Mouse (Mus musculus) liver, embryonic 13.5 days (tissue): ENCODE measurements around the gene Elof1. TPM values are rescaled to one million over a fixed set of nuclear protein-coding genes. Genes with fewer than 3 reads are reported as not detected.

Experiments
- ATAC-seq: fragments of 200-750 bp; cut with Nextera tagmentation; 2 replicates; pipeline ENCODE4 v1.8.0; 2017; ENCODE audit warnings: low read depth, mild to moderate bottlenecking, moderate number of reproducible peaks, moderate library complexity
- DNase-seq: peaks from one replicate; pipeline ENCODE4 v3.0.0; 2022
- H3K27ac ChIP-seq: fragments of 300-500 bp; sonication (generic); 2 replicates; pipeline ENCODE4 v1.5.1; 2015; ENCODE audit warnings: moderate library complexity, mild to moderate bottlenecking, inconsistent platforms
- H3K27me3 ChIP-seq: fragments of 300-500 bp; sonication (generic); 2 replicates; pipeline ENCODE4 v1.6.1; 2015; ENCODE audit warnings: mild to moderate bottlenecking, inconsistent platforms
- H3K36me3 ChIP-seq: fragments of 300-500 bp; sonication (generic); 2 replicates; pipeline ENCODE4 v1.6.1; 2015; ENCODE audit warnings: mild to moderate bottlenecking, inconsistent platforms
- H3K4me1 ChIP-seq: fragments of 300-500 bp; sonication (generic); replicated peaks from 2 replicates; pipeline ENCODE4 v1.6.1; 2015; ENCODE audit warnings: inconsistent platforms
- H3K4me2 ChIP-seq: fragments of 300-500 bp; sonication (generic); 2 replicates; pipeline ENCODE4 v1.6.1; 2015; ENCODE audit warnings: inconsistent platforms, mild to moderate bottlenecking, moderate library complexity
- H3K4me3 ChIP-seq: fragments of 300-500 bp; sonication (generic); replicated peaks from 2 replicates; pipeline ENCODE4 v1.5.1; 2015; ENCODE audit warnings: mild to moderate bottlenecking, inconsistent platforms
- H3K9ac ChIP-seq: fragments of 300-500 bp; sonication (generic); 2 replicates; pipeline ENCODE4 v1.6.1; 2015; ENCODE audit warnings: mild to moderate bottlenecking, inconsistent platforms
- H3K9me3 ChIP-seq: fragments of 300-500 bp; sonication (generic); replicated peaks from 2 replicates; pipeline ENCODE4 v1.6.1; 2016; ENCODE audit warnings: inconsistent platforms
- whole genome bisulfite sequencing: fragments of 180-500 bp; shearing (Covaris S2); methylation state at CpG from one replicate; pipeline ENCODE4 v1.1.7; 2015; ENCODE audit not compliant: insufficient replicate concordance; 5-methylcytosine and 5-hydroxymethylcytosine counted together
- polyA plus RNA-seq: library from polyadenylated mRNA; unstranded; fragments of >200 nt; fragmentation: Nextera tagmentation; extraction: Ambion mirVana; gene quantifications from 2 replicates; pipeline ENCODE4 v1.2.1, GENCODE M21; 2015

The Elof1 gene
- 103 and 109 TPM in 2 replicates for polyA plus RNA-seq

DNA sequence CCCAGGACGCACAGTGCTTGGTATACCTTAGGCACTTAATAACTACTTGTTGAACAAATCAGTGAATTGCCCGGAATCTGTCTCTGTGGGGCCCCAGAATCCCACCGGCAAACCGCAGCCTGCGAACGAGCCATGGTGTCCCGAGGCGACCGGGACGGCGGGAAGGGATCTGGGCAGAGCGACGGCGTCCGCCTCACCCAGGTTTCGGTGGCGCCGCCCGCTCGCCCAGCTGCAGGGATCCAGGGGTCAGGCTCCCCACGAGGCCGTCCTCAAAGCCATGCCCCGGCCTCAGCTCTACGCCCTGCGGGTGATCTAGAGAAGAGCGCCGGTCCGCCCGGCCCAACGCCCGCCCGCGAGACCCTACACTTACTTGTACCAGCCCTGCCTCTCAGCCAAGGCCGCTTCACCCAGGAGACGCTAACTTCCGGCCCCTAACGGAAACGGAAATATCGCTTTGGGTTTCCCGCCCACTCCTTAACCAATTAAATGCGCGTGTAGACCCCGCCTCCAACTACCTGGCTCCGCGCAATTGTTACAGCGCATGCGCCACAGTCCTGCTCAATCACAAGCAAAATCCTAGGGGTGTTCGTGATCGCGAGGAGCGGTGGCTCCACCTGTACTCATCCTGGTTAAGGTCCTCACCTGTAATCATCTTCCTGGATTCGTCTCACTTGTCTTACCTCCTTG lies at the start of gene Elof1:
TSS of gene Elof1 (minus strand) at position 433 of the 687 bp plus-strand sequence.
- Histone ChIP-seq H3K9me3 (no peaks in the 10 kb centered on the region), H3K4me2 (peak within 1 kb of the TSS; percentile 92), H3K9ac (peak within 1 kb of the TSS; percentile 89), H3K27me3 (no peaks in the 10 kb centered on the region), H3K4me3 (peak within 1 kb of the TSS; percentile 92), H3K4me1 (peaks cover 55% of the 10 kb centered on the region), H3K36me3 (peaks cover 26% of the 10 kb centered on the region), H3K27ac (peak within 1 kb of the TSS; percentile 82)
- DNase-seq (peak; percentile 93), ATAC-seq (peak; percentile 90)
- WGBS = under 1% methylated on average over 52 of the region's 52 CpGs

DNA sequence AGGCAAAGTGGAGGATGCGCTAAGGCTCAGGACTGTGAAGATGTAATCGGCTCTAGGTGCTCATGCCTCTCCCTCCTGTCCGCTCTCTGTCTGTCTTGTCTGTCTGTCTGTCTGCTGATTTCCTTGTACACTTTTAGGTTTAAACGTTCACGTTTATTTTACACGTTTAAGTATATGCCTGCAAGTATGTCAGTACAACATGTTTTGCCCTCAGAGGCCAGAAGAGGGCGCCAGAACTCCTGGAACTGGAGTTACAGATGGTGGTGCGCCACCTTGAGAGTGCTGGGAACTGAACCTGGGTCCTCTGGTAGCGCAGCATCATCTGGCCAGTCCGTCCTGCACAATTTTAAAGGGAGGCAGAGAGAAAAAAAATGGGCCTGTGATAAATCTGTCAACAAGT lies 49.7 kb upstream of the Elof1 start:
- no peaks in the 10 kb centered on the region for H3K9me3 ChIP-seq
- no peak overlapping the region for H3K4me2 ChIP-seq
- no peak overlapping the region for H3K4me3 ChIP-seq
- WGBS = 70% methylated on average over 10 of the region's 10 CpGs
- ATAC-seq = no peak
- H3K27ac ChIP-seq = no peak overlapping the region
- H3K4me1 ChIP-seq = peaks cover 11% of the 10 kb centered on the region
- H3K9ac ChIP-seq = no peak overlapping the region
- DNase-seq = no peak
- H3K36me3 ChIP-seq = no peaks in the 10 kb centered on the region
- H3K27me3 ChIP-seq = peaks cover 31% of the 10 kb centered on the region

DNA sequence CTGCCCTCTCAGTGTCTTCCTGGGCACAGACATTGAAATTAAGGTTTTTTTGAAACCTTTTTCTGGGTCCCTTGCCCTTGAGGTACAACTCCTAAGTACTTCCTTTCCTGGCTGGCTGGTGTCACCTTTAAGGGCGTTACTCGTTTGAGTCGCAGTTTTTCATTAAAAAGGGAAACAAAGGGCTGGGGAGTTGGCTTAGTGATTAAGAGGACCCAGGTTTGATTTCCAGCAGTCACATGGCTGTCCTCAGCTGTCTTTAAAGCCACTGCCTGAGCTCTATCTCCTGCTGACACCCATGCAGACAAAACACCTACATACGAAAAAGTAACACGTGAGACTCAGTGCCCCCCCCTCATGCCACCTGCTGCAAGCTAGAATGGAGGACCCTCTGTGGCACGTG lies 49.0 kb upstream of the Elof1 start:
- H3K4me1 ChIP-seq = peaks cover 11% of the 10 kb centered on the region
- H3K9ac ChIP-seq = no peak overlapping the region
- H3K4me3 ChIP-seq = no peak overlapping the region
- ATAC-seq (no peak), DNase-seq (no peak)
- 41% methylated on average over 6 of the region's 6 CpGs for WGBS
- H3K4me2 ChIP-seq = no peak overlapping the region
- H3K9me3 ChIP-seq = no peaks in the 10 kb centered on the region
- no peaks in the 10 kb centered on the region for H3K36me3 ChIP-seq
- H3K27ac ChIP-seq = no peak overlapping the region
- peaks cover 31% of the 10 kb centered on the region for H3K27me3 ChIP-seq

DNA sequence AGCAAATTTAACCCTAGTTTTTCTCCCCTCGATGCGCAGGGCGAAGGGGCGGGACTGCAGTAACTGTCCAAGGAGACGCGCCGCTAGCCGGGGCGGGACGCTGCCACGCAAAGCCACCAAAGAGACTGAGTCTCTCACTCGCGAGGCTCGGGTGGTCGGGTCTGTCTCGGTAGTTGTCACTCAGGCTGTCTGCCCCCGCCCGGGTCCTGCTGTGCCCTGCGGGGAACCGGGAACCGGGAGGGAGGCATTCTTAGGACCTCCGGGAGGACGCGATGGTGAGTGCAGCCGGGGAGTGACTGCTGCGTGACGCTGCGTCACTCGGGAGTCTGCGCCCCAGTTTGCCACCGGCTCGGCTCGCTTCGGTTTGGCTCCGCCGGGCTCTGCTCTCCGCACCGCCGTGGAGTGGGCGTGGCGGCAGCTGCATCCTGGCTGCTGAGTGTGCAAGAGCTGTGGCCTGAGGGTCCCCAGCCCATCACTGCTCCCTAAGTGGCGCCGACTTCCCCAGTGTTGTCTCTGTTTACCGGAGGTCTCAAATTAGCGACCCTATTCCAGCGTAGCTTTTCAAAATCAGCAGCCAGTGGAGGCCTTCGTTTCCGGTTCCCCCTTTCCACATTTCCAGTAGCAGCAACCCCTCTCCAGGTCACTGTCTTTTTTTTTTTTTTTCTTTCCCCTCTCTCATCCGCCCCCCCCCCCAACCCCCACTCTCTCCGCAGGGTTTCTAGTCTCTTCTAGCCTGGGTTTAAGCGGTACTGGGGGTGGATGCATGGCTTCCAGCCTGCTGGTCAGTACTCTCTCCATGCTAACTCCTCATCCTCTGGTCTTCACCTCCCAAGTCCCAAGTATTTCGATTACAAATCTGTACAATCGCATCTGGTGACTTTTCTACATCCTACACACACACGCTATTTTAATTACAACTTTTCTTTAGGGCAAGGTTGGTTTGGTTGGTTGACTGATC lies 48.0 kb upstream of the Elof1 start:
- Histone ChIP-seq H3K4me2 (peak overlapping the region; percentile 85), H3K4me3 (peak overlapping the region; percentile 61), H3K9me3 (no peaks in the 10 kb centered on the region), H3K27me3 (peaks cover 31% of the 10 kb centered on the region), H3K9ac (peak overlapping the region; percentile 68), H3K27ac (no peak overlapping the region), H3K4me1 (peaks cover 11% of the 10 kb centered on the region), H3K36me3 (no peaks in the 10 kb centered on the region)
- ATAC-seq = peak; percentile 39; the same call in 1 of the 2 replicates
- peak; percentile 15 for DNase-seq
- WGBS = 2% methylated on average over 54 of the region's 54 CpGs

DNA sequence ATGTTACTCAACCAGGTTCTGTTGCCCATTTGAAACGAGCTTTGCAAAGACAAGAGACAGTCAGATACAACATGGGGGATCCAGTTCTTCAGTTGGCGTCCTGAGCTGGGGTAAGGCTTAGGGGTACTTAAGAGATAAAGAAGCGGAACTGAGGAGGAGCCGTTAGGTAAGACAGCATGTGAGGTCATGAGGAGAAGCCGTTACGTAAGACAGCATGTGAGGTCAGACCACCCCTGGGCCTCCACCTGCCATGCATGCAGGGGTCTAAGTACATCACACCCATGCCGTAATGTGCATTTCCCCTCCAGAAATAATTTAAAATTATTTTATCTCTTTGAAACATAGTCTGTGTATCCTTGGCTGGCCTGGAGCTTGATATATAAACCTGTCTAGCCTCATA lies 45.9 kb upstream of the Elof1 start:
- Histone ChIP-seq H3K27me3 (peaks cover 31% of the 10 kb centered on the region), H3K36me3 (peaks cover 10% of the 10 kb centered on the region; the same call in 1 of the 2 replicates), H3K4me2 (no peak overlapping the region), H3K4me1 (peaks cover 14% of the 10 kb centered on the region), H3K4me3 (no peak overlapping the region), H3K27ac (no peak overlapping the region), H3K9me3 (no peaks in the 10 kb centered on the region), H3K9ac (no peak overlapping the region)
- WGBS = 66% methylated on average over 7 of the region's 7 CpGs
- no peak for DNase-seq
- ATAC-seq = no peak

DNA sequence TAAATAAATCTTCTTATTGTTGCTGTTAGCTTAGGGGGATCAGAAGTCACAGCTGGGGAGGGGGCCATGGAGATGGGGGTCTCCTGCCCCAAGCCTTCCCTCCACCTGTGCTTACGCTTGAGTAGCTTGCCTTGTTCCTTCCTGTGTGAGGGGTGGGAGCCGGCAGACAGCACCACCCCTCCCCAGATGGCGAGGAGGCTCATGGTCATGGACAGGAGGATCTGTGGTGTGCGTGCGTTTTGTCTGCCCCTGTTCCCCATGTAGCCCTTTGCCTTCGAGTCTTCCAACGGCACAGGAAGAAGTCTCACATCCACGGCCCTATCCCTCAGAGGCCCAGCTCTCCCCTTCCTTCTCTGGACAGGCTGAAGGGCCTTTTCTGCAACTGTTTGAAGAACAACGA lies 45.3 kb upstream of the Elof1 start:
- no peak for ATAC-seq
- no peak overlapping the region for H3K9ac ChIP-seq
- WGBS = 67% methylated on average over 9 of the region's 9 CpGs

DNA sequence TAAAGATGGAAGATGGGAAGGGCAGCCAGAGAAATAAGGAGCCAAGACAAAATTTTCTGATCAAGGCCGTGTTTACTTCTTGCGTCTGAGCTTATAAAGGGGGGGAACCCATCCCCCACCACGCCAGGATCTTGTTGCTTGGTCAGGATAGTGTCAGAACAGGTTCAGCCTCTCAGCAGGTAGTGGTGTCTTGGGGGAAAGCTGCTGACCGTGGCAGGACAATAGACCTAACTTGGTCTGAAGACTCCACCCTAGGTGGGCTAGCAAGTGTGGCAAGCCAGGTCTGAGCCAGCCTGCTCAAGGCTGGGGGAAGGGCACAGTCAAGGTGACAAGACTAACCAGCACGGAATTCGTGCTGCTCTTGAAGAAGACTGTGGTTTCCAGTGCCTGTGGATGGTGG lies 44.3 kb upstream of the Elof1 start:
- no peak for DNase-seq
- Histone ChIP-seq H3K4me3 (no peak overlapping the region), H3K27me3 (peaks cover 31% of the 10 kb centered on the region), H3K9ac (no peak overlapping the region), H3K4me2 (no peak overlapping the region), H3K36me3 (peaks cover 12% of the 10 kb centered on the region; the same call in 1 of the 2 replicates), H3K9me3 (no peaks in the 10 kb centered on the region), H3K27ac (no peak overlapping the region), H3K4me1 (peaks cover 25% of the 10 kb centered on the region)
- no peak for ATAC-seq
- WGBS = 51% methylated on average over 6 of the region's 6 CpGs

More for the DNA sequence above, 45.3 kb upstream of the Elof1 start:
- peaks cover 20% of the 10 kb centered on the region for H3K4me1 ChIP-seq
- no peak for DNase-seq
- peaks cover 12% of the 10 kb centered on the region; the same call in 1 of the 2 replicates for H3K36me3 ChIP-seq
- no peak overlapping the region for H3K27ac ChIP-seq
- no peak overlapping the region for H3K4me3 ChIP-seq
- no peak overlapping the region for H3K4me2 ChIP-seq
- H3K9me3 ChIP-seq = no peaks in the 10 kb centered on the region
- peaks cover 31% of the 10 kb centered on the region for H3K27me3 ChIP-seq

DNA sequence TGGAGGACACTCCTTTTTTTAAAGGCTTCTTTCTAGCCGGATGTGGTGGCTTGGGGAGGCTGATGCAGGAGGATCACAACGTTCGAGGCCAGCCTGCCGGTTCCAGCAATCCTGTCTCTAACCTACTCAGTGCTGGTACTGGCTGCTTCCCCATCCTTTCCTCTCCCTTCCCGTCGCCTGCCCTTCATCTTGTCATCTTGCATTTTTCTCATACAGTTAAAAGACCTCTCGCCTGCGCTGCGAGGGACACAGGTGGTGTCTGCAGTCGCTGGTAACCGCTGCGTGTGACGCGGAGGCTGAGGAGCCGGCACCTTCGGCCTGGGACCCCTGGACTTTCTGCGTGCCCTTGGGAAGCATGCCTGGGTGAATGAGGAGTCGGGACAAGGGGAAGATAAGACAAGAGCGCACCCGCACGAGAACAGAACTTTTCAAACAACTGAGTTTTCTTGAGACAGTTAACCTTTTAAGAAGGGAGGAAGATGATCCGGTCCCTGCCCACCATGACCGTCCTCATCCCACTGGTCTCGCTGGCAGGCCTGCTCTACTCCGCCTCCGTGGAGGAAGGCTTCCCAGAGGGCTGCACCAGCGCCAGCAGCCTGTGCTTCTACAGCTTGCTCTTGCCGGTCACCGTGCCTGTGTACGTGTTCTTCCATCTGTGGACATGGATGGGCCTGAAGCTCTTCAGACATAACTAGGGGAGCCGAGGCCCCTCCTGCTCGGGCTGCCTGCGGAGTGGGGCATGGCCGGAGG lies 40.7 kb upstream of the Elof1 start:
- no peak overlapping the region for H3K27ac ChIP-seq
- DNase-seq = no peak
- WGBS = 64% methylated on average over 34 of the region's 34 CpGs

DNA sequence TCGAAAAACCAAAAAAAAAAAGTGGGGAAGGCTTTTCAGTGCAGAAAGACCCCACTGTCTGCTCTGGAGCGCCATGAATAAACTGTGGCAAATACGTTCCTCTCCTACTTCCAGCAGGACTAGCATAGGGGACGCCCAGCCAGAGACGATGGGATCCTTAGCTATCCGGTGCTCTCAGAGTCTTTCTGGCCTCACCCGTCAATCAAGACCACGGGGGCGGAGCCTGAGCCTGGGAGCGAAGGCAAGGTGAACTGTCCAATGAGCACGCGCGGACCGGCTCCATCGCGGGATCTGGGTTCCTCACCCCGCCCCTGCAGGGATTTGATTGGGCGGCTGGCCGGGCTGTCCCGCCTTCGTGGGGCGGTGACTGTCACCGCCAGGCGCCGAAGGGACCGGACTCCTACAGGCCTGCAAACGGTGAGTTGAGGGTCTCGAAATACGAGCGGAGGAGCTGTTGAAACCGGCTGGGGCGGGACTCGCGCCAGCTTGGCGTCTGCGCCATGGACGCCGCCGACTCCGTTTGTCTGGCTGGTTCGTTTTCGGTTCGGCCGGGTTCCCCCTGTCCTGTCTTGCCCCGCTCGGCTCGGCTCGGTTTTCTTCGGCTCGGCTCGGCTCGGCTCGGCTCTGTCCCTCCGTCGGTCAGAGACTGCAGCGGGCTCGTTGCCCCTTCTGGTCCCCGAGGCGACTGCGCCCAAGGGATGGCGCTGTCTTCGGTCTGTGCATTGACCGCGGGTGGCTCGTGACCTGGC lies 39.7 kb upstream of the Elof1 start, which contains the start of gene Pigyl:
TSS of gene Pigyl (plus strand) at position 350 of the 749 bp plus-strand sequence.
- Histone ChIP-seq H3K4me2 (peak within 1 kb of the TSS; percentile 89), H3K9ac (peak within 1 kb of the TSS; percentile 86), H3K4me3 (peak within 1 kb of the TSS; percentile 76), H3K9me3 (no peaks in the 10 kb centered on the region), H3K4me1 (peaks cover 22% of the 10 kb centered on the region), H3K27ac (peak within 1 kb of the TSS; percentile 77), H3K36me3 (peaks cover 12% of the 10 kb centered on the region; the same call in 1 of the 2 replicates), H3K27me3 (no peaks in the 10 kb centered on the region)
- DNase-seq (peak; percentile 99), ATAC-seq (peak; percentile 97)
- under 1% methylated on average over 65 of the region's 65 CpGs for WGBS

More for the DNA sequence above, 40.7 kb upstream of the Elof1 start:
- ATAC-seq = no peak
- Histone ChIP-seq H3K4me2 (peak overlapping the region; percentile 89), H3K4me3 (peak overlapping the region; percentile 76), H3K36me3 (peaks cover 12% of the 10 kb centered on the region; the same call in 1 of the 2 replicates), H3K27me3 (no peaks in the 10 kb centered on the region), H3K9ac (peak overlapping the region; percentile 86), H3K9me3 (no peaks in the 10 kb centered on the region), H3K4me1 (peaks cover 22% of the 10 kb centered on the region)

DNA sequence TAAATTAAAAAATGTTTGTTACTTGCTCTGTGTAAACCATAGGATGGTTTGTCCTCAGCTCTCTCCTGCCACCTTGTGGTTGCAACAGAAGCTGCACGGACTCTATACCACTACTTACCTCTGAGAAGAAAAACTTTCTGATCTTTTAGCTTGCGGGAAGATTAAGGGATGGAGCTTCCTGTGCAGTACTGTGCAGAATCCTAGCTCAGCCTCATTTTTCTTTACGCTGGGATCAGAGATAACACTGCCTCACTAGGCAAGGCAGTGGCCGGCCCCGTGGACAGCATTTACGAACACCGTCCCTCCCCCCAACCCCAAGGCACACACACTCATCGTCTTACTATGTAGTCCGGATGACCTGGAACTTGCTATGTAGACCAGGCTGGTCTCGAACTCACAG lies 38.6 kb upstream of the Elof1 start:
- H3K36me3 ChIP-seq = peaks cover 12% of the 10 kb centered on the region; the same call in 1 of the 2 replicates
- 8% methylated on average over 10 of the region's 10 CpGs for WGBS
- H3K4me1 ChIP-seq = peaks cover 22% of the 10 kb centered on the region
- DNase-seq (peak; percentile 60), ATAC-seq (0 out of 2 replicates have a peak, but pooled peaks have one; percentile 6)
- no peaks in the 10 kb centered on the region for H3K9me3 ChIP-seq
- peak overlapping the region; percentile 60; the same call in 1 of the 2 replicates for H3K9ac ChIP-seq
- H3K4me2 ChIP-seq = peak overlapping the region; percentile 89
- no peak overlapping the region; the same call in 1 of the 2 replicates for H3K27ac ChIP-seq
- peak overlapping the region; percentile 76 for H3K4me3 ChIP-seq
- no peaks in the 10 kb centered on the region for H3K27me3 ChIP-seq
